8 mouse cellular contexts compared by ENCODE assay signal in genomic region chr17:29437535-29438324, GRCm38 (mm10). TPM values are rescaled to one million over a fixed set of nuclear protein-coding genes. Genes with fewer than 3 reads are reported as not detected.
DNase-seq lines count a peak whose midpoint lies in the region; ATAC-seq and TF ChIP-seq lines count a peak whose summit lies in the region.

No protein-coding gene starts in this region.

- peak overlapping the region; percentile 41 for H3K4me3 ChIP-seq in lung, embryonic 14.5 days (ENCODE audit: low read depth, low read length)
- peak overlapping the region; percentile 28 for H3K4me3 ChIP-seq in embryonic facial prominence, embryonic 11.5 days (ENCODE audit: low read depth, low read length)
- H3K4me3 ChIP-seq in intestine, postnatal 0 days (ENCODE audit: low read depth, low read length): peak overlapping the region; percentile 33
- peak overlapping the region; percentile 57 for H3K4me3 ChIP-seq in olfactory bulb, adult 2 months (ENCODE audit: insufficient read depth, low read depth, low read length)

- WGBS in lung, embryonic 14.5 days: 27% methylated on average over 16 of the region's 16 CpGs
- WGBS in embryonic facial prominence, embryonic 11.5 days: 39% methylated on average over 16 of the region's 16 CpGs
- WGBS in intestine, postnatal 0 days: 31% methylated on average over 16 of the region's 16 CpGs
- WGBS in olfactory bulb, adult 2 months: 35% methylated on average over 16 of the region's 16 CpGs

- peaks cover 12% of the 10 kb centered on the region for H3K4me1 ChIP-seq in lung, embryonic 14.5 days (ENCODE audit: insufficient read depth)
- no peaks in the 10 kb centered on the region; the same call in 1 of the 2 replicates for H3K4me1 ChIP-seq in embryonic facial prominence, embryonic 11.5 days (ENCODE audit: control insufficient read depth, insufficient read depth, low read length)
- H3K4me1 ChIP-seq in intestine, postnatal 0 days (replicated peaks; ENCODE audit: control insufficient read depth, insufficient read depth, low read length): peaks cover 18% of the 10 kb centered on the region
- H3K4me1 ChIP-seq in olfactory bulb, adult 2 months (ENCODE audit: control insufficient read depth, insufficient read depth, low read length): peaks cover 8% of the 10 kb centered on the region

- H3K9ac ChIP-seq in lung, embryonic 14.5 days: peak overlapping the region; percentile 57
- H3K9ac ChIP-seq in embryonic facial prominence, embryonic 11.5 days (replicated peaks; ENCODE audit: low read length): peak overlapping the region; percentile 32
- 0 out of 2 replicates have a peak overlapping the region, but pooled peaks have one; percentile 19 for H3K9ac ChIP-seq in intestine, postnatal 0 days (ENCODE audit: low read depth, low read length)

- peak; percentile 46 for DNase-seq in lung, embryonic 14.5 days
- DNase-seq in lung, postnatal 4 days: no peak
- DNase-seq in embryonic facial prominence, embryonic 11.5 days (ENCODE audit: low spot score): no peak
- no peak for DNase-seq in left cerebral cortex, adult 11 months (ENCODE audit: low spot score)
- DNase-seq in embryo, embryonic 10.5 days (ENCODE audit: low spot score): no peak
- DNase-seq in Muller cell, postnatal 12 days (ENCODE audit: inconsistent ontology term): no peak

- no peaks in the 10 kb centered on the region for H3K27me3 ChIP-seq in lung, embryonic 14.5 days (ENCODE audit: insufficient read depth, low read length)
- no peaks in the 10 kb centered on the region for H3K27me3 ChIP-seq in embryonic facial prominence, embryonic 11.5 days (ENCODE audit: control insufficient read depth, insufficient read depth, low read length)
- H3K27me3 ChIP-seq in intestine, postnatal 0 days (replicated peaks; ENCODE audit: control insufficient read depth, insufficient read depth, low read length): no peaks in the 10 kb centered on the region

- H3K9me3 ChIP-seq in lung, embryonic 14.5 days (ENCODE audit: low read depth, low read length): no peaks in the 10 kb centered on the region
- H3K9me3 ChIP-seq in embryonic facial prominence, embryonic 11.5 days (replicated peaks; ENCODE audit: control insufficient read depth, low read length): no peaks in the 10 kb centered on the region
- H3K9me3 ChIP-seq in intestine, postnatal 0 days (ENCODE audit: control insufficient read depth): no peaks in the 10 kb centered on the region

- TF ChIP-seq CTCF in lung, embryonic 14.5 days (IDR thresholded peaks at IDR 0.05; ENCODE audit: low read depth): no peak
- TF ChIP-seq CTCF in intestine, postnatal 0 days (IDR thresholded peaks at IDR 0.05; ENCODE audit: low read depth): no peak
- TF ChIP-seq CTCF in olfactory bulb, adult 2 months (IDR thresholded peaks at IDR 0.05; ENCODE audit: insufficient read depth, low read depth, low read length): no peak

- H3K27ac ChIP-seq in lung, embryonic 14.5 days (ENCODE audit: low read depth): peak overlapping the region; percentile 85
- peak overlapping the region; percentile 84 for H3K27ac ChIP-seq in embryonic facial prominence, embryonic 11.5 days (replicated peaks; ENCODE audit: low read depth, low read length)
- H3K27ac ChIP-seq in intestine, postnatal 0 days (ENCODE audit: low read depth, low read length): peak overlapping the region; percentile 77
- H3K27ac ChIP-seq in olfactory bulb, adult 2 months (ENCODE audit: insufficient read depth, low read depth, low read length): no peak overlapping the region; the same call in 1 of the 2 replicates

- no peak for ATAC-seq in lung, embryonic 14.5 days (ENCODE audit: insufficient read depth)
- no peak; the same call in 1 of the 2 replicates for ATAC-seq in embryonic facial prominence, embryonic 11.5 days (replicated peaks; ENCODE audit: insufficient number of reproducible peaks, low FRiP score, low TSS enrichment, low read depth)
- ATAC-seq in intestine, postnatal 0 days: no peak

- TF ChIP-seq POLR2A in olfactory bulb, adult 2 months (IDR thresholded peaks at IDR 0.05; ENCODE audit: insufficient read depth, low read depth, low read length): no peak

- peak overlapping the region; percentile 73 for H3K4me2 ChIP-seq in lung, embryonic 14.5 days
- H3K4me2 ChIP-seq in embryonic facial prominence, embryonic 11.5 days (ENCODE audit: low read depth, low read length): peak overlapping the region; percentile 54
- peak overlapping the region; percentile 66 for H3K4me2 ChIP-seq in intestine, postnatal 0 days (replicated peaks; ENCODE audit: low read depth)

- no peaks in the 10 kb centered on the region for H3K36me3 ChIP-seq in lung, embryonic 14.5 days (ENCODE audit: insufficient read depth)
- no peaks in the 10 kb centered on the region for H3K36me3 ChIP-seq in embryonic facial prominence, embryonic 11.5 days (replicated peaks; ENCODE audit: control insufficient read depth, insufficient read depth, low read depth, low read length)
- no peaks in the 10 kb centered on the region for H3K36me3 ChIP-seq in intestine, postnatal 0 days (ENCODE audit: control insufficient read depth, insufficient read depth)

RNA-seq across cellular contexts. Expression of gene Pim1, which starts 52.8 kb away (rescaled TPM):
- 14.1 and 16.0 TPM in 2 replicates for polyA plus RNA-seq in lung, embryonic 14.5 days (2014; fragmentation: Nextera tagmentation; extraction: Ambion mirVana)
- 17.6 and 19.2 TPM in 2 replicates for polyA plus RNA-seq in embryonic facial prominence, embryonic 11.5 days (2014; fragmentation: Nextera tagmentation; extraction: Ambion mirVana)
- 16.8 and 18.9 TPM in 2 replicates for polyA plus RNA-seq in intestine, postnatal 0 days (2015; fragmentation: Nextera tagmentation; extraction: Ambion mirVana)
- not detected in 2 replicates for polyA plus RNA-seq in olfactory bulb, adult 2 months (2012; ENCODE audit: insufficient read depth, insufficient read length, low replicate concordance, missing spikeins)
